Mouse (Mus musculus) stomach, postnatal 0 days (tissue): ENCODE measurements around the gene Mpp2. TPM values are rescaled to one million over a fixed set of nuclear protein-coding genes. Genes with fewer than 3 reads are reported as not detected.

ENCODE experiments used
- ATAC-seq: fragments of 200-750 bp; cut with Nextera tagmentation; 2 replicates; pipeline ENCODE4 v1.8.0; 2017; ENCODE audit not compliant: low FRiP score, low TSS enrichment
- DNase-seq: peaks from one replicate; pipeline ENCODE4 v3.0.0-alpha.2; 2016; ENCODE audit warnings: low spot score
- H3K27ac ChIP-seq: fragments of 300-500 bp; sonication (generic); replicated peaks from 2 replicates; pipeline ENCODE4 v1.5.1; 2014; ENCODE audit warnings: mild to moderate bottlenecking, control low read depth
- H3K27me3 ChIP-seq: fragments of 300-500 bp; sonication (generic); 2 replicates; pipeline ENCODE4 v1.6.1; 2014; ENCODE audit warnings: low read length; ENCODE audit not compliant: control insufficient read depth, insufficient read depth
- H3K36me3 ChIP-seq: fragments of 300-500 bp; sonication (generic); 2 replicates; pipeline ENCODE4 v1.6.1; 2014; ENCODE audit warnings: low read length, mixed read lengths; ENCODE audit not compliant: control insufficient read depth, insufficient read depth
- H3K4me1 ChIP-seq: fragments of 300-500 bp; sonication (generic); replicated peaks from 2 replicates; pipeline ENCODE4 v1.6.1; 2014; ENCODE audit warnings: antibody characterized with exemption; ENCODE audit not compliant: control insufficient read depth, insufficient read depth
- H3K4me2 ChIP-seq: fragments of 300-500 bp; sonication (generic); replicated peaks from 2 replicates; pipeline ENCODE4 v1.6.1; 2014; ENCODE audit warnings: low read depth, mild to moderate bottlenecking, control low read depth, moderate library complexity
- H3K4me3 ChIP-seq: fragments of 300-500 bp; sonication (generic); 2 replicates; pipeline ENCODE4 v1.5.1; 2014; ENCODE audit warnings: low read depth, low read length, control low read depth
- H3K9ac ChIP-seq: fragments of 300-500 bp; sonication (generic); 2 replicates; pipeline ENCODE4 v1.6.1; 2014; ENCODE audit warnings: mild to moderate bottlenecking, low read length, control low read depth, mixed read lengths
- H3K9me3 ChIP-seq: fragments of 300-500 bp; sonication (generic); 2 replicates; pipeline ENCODE4 v1.6.1; 2016; ENCODE audit warnings: low read length; ENCODE audit not compliant: control insufficient read depth
- CTCF ChIP-seq: IDR thresholded peaks from 2 replicates; pipeline ENCODE4 v1.5.1; 2016; ENCODE audit warnings: antibody characterized with exemption, low read depth, mild to moderate bottlenecking, moderate library complexity
- EP300 ChIP-seq: optimal IDR thresholded peaks from 2 replicates; pipeline ENCODE3; 2016; ENCODE audit warnings: antibody characterized with exemption
- whole genome bisulfite sequencing: fragments of 180-500 bp; shearing (Covaris S2); extraction: QIAGEN DNeasy Blood & Tissue Kit; methylation state at CpG from one replicate; pipeline ENCODE4 v1.1.7; 2014; 5-methylcytosine and 5-hydroxymethylcytosine counted together
- polyA plus RNA-seq: library from polyadenylated mRNA; unstranded; fragments of >200 nt; fragmentation: Nextera tagmentation; extraction: Ambion mirVana; gene quantifications from 2 replicates; pipeline ENCODE4 v1.2.1, GENCODE M21; 2015

The Mpp2 gene
- polyA plus RNA-seq, 1 experiment from 2014 or later, result 2.8 TPM

DNA sequence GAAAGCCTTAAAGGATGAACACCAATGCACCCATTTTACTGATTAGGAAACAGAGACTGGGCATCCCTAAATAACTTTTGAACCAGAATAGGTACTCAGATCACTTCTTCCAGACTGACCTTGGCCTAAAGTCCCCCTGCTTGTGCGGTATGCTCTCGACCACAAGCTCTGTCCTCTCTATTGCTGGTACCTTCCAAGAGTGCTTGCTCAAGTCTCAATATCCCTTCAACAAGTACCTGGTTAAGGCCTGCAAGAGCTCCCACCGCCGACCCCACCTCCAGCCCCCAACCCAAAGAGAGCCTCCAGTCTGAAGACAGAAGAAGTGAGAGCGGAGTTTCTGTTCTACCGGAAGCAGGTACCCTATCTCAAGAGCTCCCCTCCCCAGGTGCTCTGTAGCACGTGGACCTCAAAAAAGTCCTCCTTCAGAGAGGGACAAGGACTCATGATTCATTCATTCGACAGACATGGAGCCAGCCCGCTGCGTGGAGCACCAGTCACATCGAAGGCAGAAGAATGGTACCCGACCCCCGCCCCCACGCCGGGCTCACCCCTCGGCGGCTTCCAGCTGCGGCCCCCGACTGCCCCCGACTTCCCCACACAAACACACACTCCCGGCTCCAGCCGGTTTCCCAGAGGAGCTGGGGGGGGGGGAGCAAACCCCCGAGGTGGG lies 62.2 kb downstream of the Mpp2 start:
- no peak for TF ChIP-seq EP300
- TF ChIP-seq CTCF, result no peak

DNA sequence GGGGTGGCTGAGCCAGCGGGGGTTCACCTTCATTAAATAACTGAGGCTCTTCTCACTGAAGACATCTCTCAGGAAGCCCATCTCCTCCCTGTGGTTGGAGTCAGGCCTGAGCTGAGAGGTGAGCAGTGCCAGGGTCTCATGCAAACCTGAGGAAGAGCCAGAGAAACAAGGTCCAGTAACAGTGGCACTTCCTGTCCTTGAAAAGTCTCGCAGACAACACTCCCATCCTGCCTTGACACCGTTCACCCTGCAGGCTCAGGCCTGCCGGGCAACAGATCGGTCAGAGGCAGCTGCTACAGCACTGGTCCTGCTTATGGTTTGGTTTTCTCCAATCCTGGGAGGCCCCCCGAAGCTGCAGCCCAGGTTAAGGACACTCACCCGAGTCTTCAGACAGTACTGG lies 63.0 kb downstream of the Mpp2 start:
- Histone ChIP-seq H3K4me2 (no peak overlapping the region), H3K36me3 (no peaks in the 10 kb centered on the region), H3K27me3 (no peaks in the 10 kb centered on the region), H3K9ac (no peak overlapping the region), H3K27ac (no peak overlapping the region), H3K9me3 (no peaks in the 10 kb centered on the region), H3K4me1 (no peaks in the 10 kb centered on the region), H3K4me3 (no peak overlapping the region)
- 70% methylated on average over 7 of the region's 7 CpGs for WGBS
- ATAC-seq (no peak), DNase-seq (no peak)
- TF ChIP-seq EP300 (no peak), CTCF (no peak)

More for the DNA sequence above, 62.2 kb downstream of the Mpp2 start:
- 8% methylated on average over 23 of the region's 23 CpGs for WGBS
- H3K4me3 ChIP-seq, result peak overlapping the region; percentile 60
- peak overlapping the region; percentile 66 for H3K9ac ChIP-seq
- H3K27me3 ChIP-seq, result no peaks in the 10 kb centered on the region
- peak overlapping the region; percentile 90 for H3K4me2 ChIP-seq
- no peaks in the 10 kb centered on the region for H3K9me3 ChIP-seq
- H3K4me1 ChIP-seq, result no peaks in the 10 kb centered on the region
- DNase-seq (no peak), ATAC-seq (no peak)
- H3K36me3 ChIP-seq, result no peaks in the 10 kb centered on the region
- 0 out of 2 replicates have a peak overlapping the region, but pooled peaks have one; percentile 8 for H3K27ac ChIP-seq

DNA sequence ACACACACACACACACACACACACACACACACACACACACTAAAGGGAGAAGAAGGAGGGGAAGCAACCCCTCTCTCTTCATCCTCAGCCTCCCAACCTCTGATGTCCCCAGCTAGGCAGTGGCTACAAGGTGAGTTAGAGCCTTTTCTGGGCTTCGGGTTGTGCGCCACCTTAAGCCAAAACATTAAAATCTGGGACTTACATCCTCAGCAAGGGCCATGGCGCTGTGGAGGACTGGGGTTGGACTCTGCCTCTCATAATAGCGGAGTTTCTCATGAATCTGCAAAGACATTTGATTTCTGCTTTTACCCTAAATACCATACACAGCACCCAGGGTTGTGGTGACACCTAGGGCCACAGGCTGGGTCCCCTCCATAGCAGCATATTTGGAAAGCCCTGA lies 63.4 kb downstream of the Mpp2 start:
- H3K9ac ChIP-seq, result no peak overlapping the region
- no peak overlapping the region for H3K4me2 ChIP-seq
- H3K4me3 ChIP-seq, result no peak overlapping the region
- no peaks in the 10 kb centered on the region for H3K4me1 ChIP-seq
- TF ChIP-seq EP300 (no peak), CTCF (no peak)
- H3K9me3 ChIP-seq, result no peaks in the 10 kb centered on the region
- no peaks in the 10 kb centered on the region for H3K27me3 ChIP-seq
- 86% methylated on average over 4 of the region's 4 CpGs for WGBS
- no peaks in the 10 kb centered on the region for H3K36me3 ChIP-seq
- DNase-seq (no peak), ATAC-seq (no peak)
- no peak overlapping the region for H3K27ac ChIP-seq

DNA sequence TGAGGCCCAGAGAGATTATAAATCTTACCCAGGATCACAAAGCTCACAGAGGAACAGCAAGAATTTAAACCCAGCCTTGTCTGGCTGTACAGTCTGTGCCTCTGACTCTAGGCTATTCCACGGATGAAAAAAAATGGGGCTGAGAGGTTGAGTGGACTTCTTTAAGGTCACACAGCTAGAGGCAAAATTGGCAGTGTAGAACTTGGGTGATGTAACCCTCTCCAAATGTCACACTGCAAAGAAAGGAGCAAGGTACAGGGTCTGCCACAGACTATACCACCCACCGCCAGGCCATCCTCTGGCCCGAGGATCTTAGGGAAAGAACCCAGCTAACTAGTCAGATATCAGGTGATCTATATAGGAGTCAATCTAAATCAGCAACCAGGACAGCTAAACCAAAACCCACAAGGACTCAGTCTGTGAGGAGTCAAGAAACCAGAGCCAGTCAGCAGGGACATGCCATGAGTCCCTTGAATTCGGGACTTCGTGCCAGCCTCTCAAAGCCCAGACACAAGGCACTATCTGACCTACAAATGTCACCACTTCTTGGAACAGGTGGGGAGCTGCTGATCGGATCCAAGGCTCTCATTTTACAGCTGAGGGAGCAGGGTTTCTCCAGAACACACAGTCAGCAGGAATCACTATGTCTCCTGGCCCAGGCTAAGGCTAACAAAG lies 64.1 kb downstream of the Mpp2 start:
- Histone ChIP-seq H3K4me1 (no peaks in the 10 kb centered on the region), H3K27ac (no peak overlapping the region), H3K9me3 (no peaks in the 10 kb centered on the region), H3K4me3 (no peak overlapping the region), H3K27me3 (no peaks in the 10 kb centered on the region), H3K4me2 (no peak overlapping the region), H3K9ac (no peak overlapping the region), H3K36me3 (no peaks in the 10 kb centered on the region)
- no peak for TF ChIP-seq EP300
- TF ChIP-seq CTCF, result no peak
- DNase-seq, result no peak
- whole genome bisulfite sequencing, result 84% methylated on average over 6 of the region's 6 CpGs
- no peak for ATAC-seq

DNA sequence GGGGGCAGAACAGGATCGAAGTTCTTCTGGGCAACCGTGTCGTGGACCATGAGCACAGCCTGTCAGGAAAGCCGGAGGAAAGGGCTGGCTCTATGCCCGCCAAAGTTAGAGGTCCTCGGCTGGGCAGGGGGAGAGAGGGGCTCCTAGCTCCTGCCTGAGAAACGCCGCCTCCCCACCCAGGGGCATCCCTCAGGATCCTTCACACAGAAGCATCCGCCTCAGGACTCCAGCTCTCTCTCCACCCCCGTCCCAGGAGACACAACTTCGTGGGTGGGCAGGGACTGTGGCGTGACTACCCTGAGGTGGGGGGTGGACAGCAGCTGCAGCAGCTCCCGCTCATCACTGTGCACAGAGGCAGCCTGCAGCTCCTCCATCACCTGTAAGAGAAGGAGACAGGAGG lies 64.9 kb downstream of the Mpp2 start:
- no peaks in the 10 kb centered on the region for H3K4me1 ChIP-seq
- no peak for ATAC-seq
- no peak overlapping the region for H3K27ac ChIP-seq
- no peaks in the 10 kb centered on the region for H3K27me3 ChIP-seq
- no peak for DNase-seq
- no peak overlapping the region for H3K4me2 ChIP-seq
- no peaks in the 10 kb centered on the region for H3K9me3 ChIP-seq
- TF ChIP-seq CTCF, result no peak
- no peak for TF ChIP-seq EP300
- no peak overlapping the region for H3K4me3 ChIP-seq
- 78% methylated on average over 13 of the region's 13 CpGs for WGBS
- H3K9ac ChIP-seq, result no peak overlapping the region
- no peaks in the 10 kb centered on the region for H3K36me3 ChIP-seq

DNA sequence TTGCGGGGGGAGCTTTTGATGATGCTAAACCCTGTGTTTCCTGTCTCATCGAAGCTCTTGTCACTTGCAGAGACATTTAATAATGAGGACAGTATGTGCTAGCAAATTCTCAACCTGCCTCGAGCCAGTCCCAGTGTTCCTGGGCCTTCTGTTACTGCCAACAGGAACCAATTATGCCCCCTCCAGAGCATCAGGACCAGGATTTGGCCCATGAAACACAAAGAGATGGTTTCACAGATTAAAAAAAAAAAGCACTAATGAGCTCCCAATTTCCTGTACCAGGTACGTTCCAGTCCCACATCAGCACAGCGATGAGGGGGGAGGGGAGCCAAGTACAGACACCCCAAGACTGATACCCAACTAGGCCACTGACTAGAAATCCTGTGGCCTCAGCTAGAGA lies 67.1 kb downstream of the Mpp2 start:
- WGBS, result 90% methylated on average over 5 of the region's 5 CpGs
- Histone ChIP-seq H3K36me3 (no peaks in the 10 kb centered on the region), H3K27ac (no peak overlapping the region), H3K4me1 (no peaks in the 10 kb centered on the region), H3K4me3 (no peak overlapping the region), H3K27me3 (no peaks in the 10 kb centered on the region), H3K9me3 (no peaks in the 10 kb centered on the region), H3K4me2 (no peak overlapping the region), H3K9ac (no peak overlapping the region)
- DNase-seq (no peak), ATAC-seq (no peak)
- no peak for TF ChIP-seq EP300
- no peak for TF ChIP-seq CTCF
